Mouse (Mus musculus) heart, postnatal 0 days (tissue): Measurements from ENCODE around the gene P3h4.

ENCODE experiments used
- CTCF ChIP-seq: IDR thresholded peaks from 2 replicates; pipeline ENCODE4 v1.5.1; 2016; ENCODE audit warnings: antibody characterized with exemption, control low read depth, low read depth
- EP300 ChIP-seq: IDR thresholded peaks from 2 replicates; pipeline ENCODE4 v1.6.1; 2016; ENCODE audit warnings: antibody characterized with exemption, low read depth

DNA sequence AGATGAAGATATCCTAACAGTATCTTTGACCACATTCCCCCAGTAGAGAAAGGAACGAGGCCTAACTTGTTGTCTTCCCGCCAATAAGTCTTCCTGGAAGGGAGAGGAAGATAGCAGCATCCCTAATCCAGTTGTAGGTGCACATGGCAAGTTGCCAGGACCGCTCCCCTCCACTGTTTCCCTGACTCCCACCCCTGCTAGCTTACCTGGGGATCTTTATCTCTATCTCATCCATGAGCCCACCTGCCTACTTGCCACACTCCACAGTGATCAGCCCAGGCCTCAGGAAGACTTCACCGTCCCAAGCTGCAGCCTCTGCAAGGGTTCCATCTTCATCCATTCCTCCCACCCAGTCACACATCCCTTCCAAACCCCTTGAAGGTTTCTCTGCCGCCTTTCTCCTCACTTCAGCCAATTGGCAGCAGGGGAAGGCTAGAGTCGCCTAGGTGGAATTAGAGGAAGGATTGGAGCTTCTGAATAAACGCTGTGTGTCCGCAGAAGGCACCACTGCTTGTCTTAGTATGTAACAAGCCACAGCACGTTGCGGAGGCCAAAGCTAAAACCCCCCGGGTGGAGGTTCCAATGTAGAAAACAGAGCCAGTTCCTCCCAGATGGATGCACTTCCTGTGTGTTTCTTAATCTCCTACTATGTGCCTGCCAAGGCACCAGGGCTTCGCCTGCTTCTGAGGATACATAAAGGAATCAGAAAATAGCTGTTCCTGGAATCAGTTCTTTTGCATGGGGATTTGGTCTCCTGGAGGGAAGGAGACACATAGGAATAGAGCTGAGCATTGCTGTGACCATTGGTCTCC is 14.7 kb downstream of the P3h4 start:
- TF ChIP-seq CTCF (no peak), EP300 (no peak)
